Mouse (Mus musculus) C2C12 (cell line): ENCODE results near the gene Npm1. TPM values are rescaled to one million over a fixed set of nuclear protein-coding genes. Genes with fewer than 3 reads are reported as not detected.

Experiments used
- H3K27me3 ChIP-seq: one replicate; pipeline ENCODE4 v1.6.1; 2011; ENCODE audit not compliant: control insufficient read depth, insufficient read depth, insufficient read length
- H3K36me3 ChIP-seq: one replicate; pipeline ENCODE4 v1.6.1; 2011; ENCODE audit not compliant: control insufficient read depth, insufficient read depth
- H3K4me3 ChIP-seq: one replicate; pipeline ENCODE4 v1.5.1; 2011; ENCODE audit warnings: mild to moderate bottlenecking, control low read depth; ENCODE audit not compliant: poor library complexity, insufficient read depth, severe bottlenecking
- H3K79me2 ChIP-seq: one replicate; pipeline ENCODE4 v1.6.1; 2011; ENCODE audit not compliant: control insufficient read depth, insufficient read depth
- H3K79me3 ChIP-seq: one replicate; pipeline ENCODE4 v1.6.1; 2011; ENCODE audit warnings: low read depth, control low read depth
- H3ac ChIP-seq: one replicate; pipeline ENCODE3; 2011; ENCODE audit warnings: low read depth; ENCODE audit not compliant: control insufficient read depth, insufficient read length
- CEBPB ChIP-seq: IDR thresholded peaks from one replicate; pipeline ENCODE4 v1.6.1; 2011; ENCODE audit warnings: low read depth, mild to moderate bottlenecking, control low read depth, moderate library complexity
- CTCF ChIP-seq: IDR thresholded peaks from one replicate; pipeline ENCODE4 v1.5.1; 2011; ENCODE audit not compliant: control insufficient read depth, insufficient read depth, insufficient read length
- FOSL1 ChIP-seq: IDR thresholded peaks from one replicate; pipeline ENCODE4 v1.8.0; 2011; ENCODE audit warnings: mild to moderate bottlenecking, low read length; ENCODE audit not compliant: poor library complexity, insufficient read depth, severe bottlenecking
- MAX ChIP-seq: IDR thresholded peaks from one replicate; pipeline ENCODE4 v1.6.1; 2011; ENCODE audit warnings: mild to moderate bottlenecking, control low read depth
- MYOD1 ChIP-seq: IDR thresholded peaks from one replicate; pipeline ENCODE4 v1.6.1; 2011; ENCODE audit warnings: low read depth; ENCODE audit not compliant: control insufficient read depth, insufficient read length
- MYOG ChIP-seq: IDR thresholded peaks from one replicate; pipeline ENCODE4 v1.6.1; 2011; ENCODE audit not compliant: control insufficient read depth, insufficient read length; ENCODE audit errors: extremely low read depth
- USF1 ChIP-seq: IDR thresholded peaks from one replicate; pipeline ENCODE4 v1.6.1; 2011; ENCODE audit warnings: low read depth, mild to moderate bottlenecking, control low read depth, moderate library complexity
- polyA plus RNA-seq: library from polyadenylated mRNA; unstranded; fragments of >200 nt; fragmentation: generic; extraction: Trizol; gene quantifications from one replicate; pipeline ENCODE4 v1.2.1, GENCODE M21; 2012; ENCODE audit warnings: missing spikeins

The Npm1 gene
- polyA plus RNA-seq, 1 experiment = 702 TPM

- Histone ChIP-seq H3K79me3 (no peaks in the 10 kb centered on the region), H3K36me3 (peaks cover 26% of the 10 kb centered on the region), H3ac (no peak overlapping the region), H3K79me2 (no peaks in the 10 kb centered on the region), H3K27me3 (no peaks in the 10 kb centered on the region), H3K4me3 (no peak overlapping the region)
- TF ChIP-seq MYOD1 (no peak), MAX (no peak), MYOG (no peak), USF1 (no peak), CTCF (no peak), CEBPB (no peak), FOSL1 (no peak)
Measured at GRCm38 (mm10) chr11:33146651-33147131, 16.3 kb downstream of the Npm1 start.

GRCm38 (mm10) chr11:33146143-33146497 is 16.9 kb downstream of the Npm1 start:
- no peaks in the 10 kb centered on the region for H3K27me3 ChIP-seq
- no peak for TF ChIP-seq CTCF
- TF ChIP-seq MAX = no peak
- TF ChIP-seq CEBPB = no peak
- TF ChIP-seq FOSL1 = no peak
- H3K36me3 ChIP-seq = peaks cover 21% of the 10 kb centered on the region
- H3K4me3 ChIP-seq = no peak overlapping the region
- no peaks in the 10 kb centered on the region for H3K79me2 ChIP-seq
- no peak overlapping the region for H3ac ChIP-seq
- no peaks in the 10 kb centered on the region for H3K79me3 ChIP-seq

DNA sequence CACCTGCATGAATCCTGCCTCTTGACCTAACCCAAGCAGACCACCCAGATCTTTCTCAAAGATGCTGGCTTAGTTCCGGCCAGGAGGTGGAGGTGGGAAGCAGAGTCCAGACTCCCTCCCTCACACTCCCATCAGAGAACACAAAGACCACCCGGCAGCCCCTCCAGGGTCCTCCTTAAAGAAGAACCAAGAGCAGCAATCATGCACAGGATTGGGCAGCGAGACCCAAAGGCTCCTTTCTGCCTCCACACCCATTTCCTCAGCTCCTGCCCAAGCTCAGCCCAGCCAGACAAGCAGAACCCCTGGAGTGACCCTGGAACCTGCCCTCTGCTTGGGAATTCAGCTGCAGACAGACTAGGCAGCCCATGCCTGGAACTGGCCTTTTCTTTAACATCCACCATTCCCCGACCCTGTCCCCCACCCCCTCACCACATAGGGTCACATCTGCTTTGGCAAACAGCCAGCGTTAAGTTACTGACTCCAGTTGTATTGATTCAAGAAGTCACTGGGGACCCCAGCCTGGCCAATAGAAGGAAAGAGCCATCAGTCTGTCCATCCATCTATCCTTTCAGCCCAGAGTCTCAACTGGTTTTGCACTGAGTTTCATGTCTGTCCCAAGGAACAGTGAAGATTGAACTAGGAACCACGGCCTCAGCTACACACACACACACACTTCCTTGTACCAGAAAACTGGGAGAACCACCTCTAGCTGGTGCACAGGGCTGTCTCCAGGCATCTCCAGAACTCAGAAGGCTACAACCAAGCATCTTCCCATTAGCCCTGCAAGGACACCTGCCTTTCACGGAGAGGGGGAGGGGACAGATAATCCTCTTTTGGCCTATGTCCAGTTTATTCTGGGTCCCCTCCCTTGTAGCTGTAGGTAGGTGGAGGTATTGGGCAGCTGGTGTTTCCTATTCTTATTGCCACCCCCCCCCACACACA is 17.5 kb downstream of the Npm1 start:
- Histone ChIP-seq H3ac (no peak overlapping the region), H3K79me3 (no peaks in the 10 kb centered on the region), H3K27me3 (no peaks in the 10 kb centered on the region), H3K36me3 (peaks cover 14% of the 10 kb centered on the region), H3K79me2 (no peaks in the 10 kb centered on the region), H3K4me3 (no peak overlapping the region)
- no peak for TF ChIP-seq CTCF
- no peak for TF ChIP-seq MYOG
- no peak for TF ChIP-seq MYOD1
- no peak for TF ChIP-seq USF1
- TF ChIP-seq CEBPB = no peak
- TF ChIP-seq MAX = no peak
- no peak for TF ChIP-seq FOSL1

GRCm38 (mm10) chr11:33143906-33144305 is 19.1 kb downstream of the Npm1 start:
- no peaks in the 10 kb centered on the region for H3K79me3 ChIP-seq
- no peaks in the 10 kb centered on the region for H3K79me2 ChIP-seq
- no peak for TF ChIP-seq USF1
- no peak for TF ChIP-seq FOSL1
- TF ChIP-seq MAX = no peak
- no peak for TF ChIP-seq MYOG
- no peak for TF ChIP-seq CEBPB
- TF ChIP-seq CTCF = no peak
- TF ChIP-seq MYOD1 = no peak
- no peaks in the 10 kb centered on the region for H3K27me3 ChIP-seq
- no peak overlapping the region for H3K4me3 ChIP-seq
- H3ac ChIP-seq = no peak overlapping the region
- H3K36me3 ChIP-seq = no peaks in the 10 kb centered on the region

GRCm38 (mm10) chr11:33142801-33143200 is 20.2 kb downstream of the Npm1 start:
- Histone ChIP-seq H3K27me3 (no peaks in the 10 kb centered on the region), H3ac (no peak overlapping the region), H3K79me3 (no peaks in the 10 kb centered on the region), H3K79me2 (no peaks in the 10 kb centered on the region), H3K36me3 (no peaks in the 10 kb centered on the region), H3K4me3 (no peak overlapping the region)
- TF ChIP-seq CEBPB (no peak), CTCF (no peak), USF1 (no peak), MYOG (no peak), MAX (no peak), FOSL1 (no peak), MYOD1 (no peak)

DNA sequence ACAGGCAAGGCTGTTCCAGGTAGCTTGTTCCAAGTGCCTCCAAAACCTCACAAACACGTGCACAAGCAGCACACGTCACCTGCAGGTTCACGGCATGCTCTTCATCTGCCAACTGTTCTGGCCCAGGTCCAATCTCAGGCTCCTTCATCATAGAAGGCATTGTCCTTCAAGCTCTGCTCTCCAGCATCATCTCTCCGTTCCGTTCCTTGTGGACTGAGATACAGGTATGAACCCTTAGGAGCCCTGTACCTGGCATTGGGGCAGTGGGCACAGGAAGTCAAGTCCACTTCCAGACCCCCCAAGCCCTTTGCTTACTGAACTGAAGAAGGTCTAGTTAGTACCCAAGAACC is 22.9 kb downstream of the Npm1 start:
- Histone ChIP-seq H3ac (no peak overlapping the region), H3K27me3 (no peaks in the 10 kb centered on the region), H3K4me3 (no peak overlapping the region), H3K79me3 (no peaks in the 10 kb centered on the region), H3K36me3 (no peaks in the 10 kb centered on the region), H3K79me2 (no peaks in the 10 kb centered on the region)
- TF ChIP-seq MYOG = no peak
- TF ChIP-seq USF1 = no peak
- TF ChIP-seq FOSL1 = no peak
- no peak for TF ChIP-seq CEBPB
- no peak for TF ChIP-seq CTCF
- TF ChIP-seq MAX = no peak
- no peak for TF ChIP-seq MYOD1
